Mouse (Mus musculus) C3H10T1/2 (cell line): Measurements from ENCODE around the gene Pax3. TPM values are rescaled to one million over a fixed set of nuclear protein-coding genes. Genes with fewer than 3 reads are reported as not detected.

ENCODE experiments used
- polyA plus RNA-seq, 2 experiments: library from polyadenylated mRNA; unstranded; fragments of >200 nt; fragmentation: generic; extraction: Trizol; gene quantifications; one replicate each; pipeline ENCODE4 v1.2.1; 2012; ENCODE audit warnings: missing spikeins in 2 of 2

Gene Pax3
- under 1 TPM; 0.01 to 0.06 TPM for polyA plus RNA-seq

DNA sequence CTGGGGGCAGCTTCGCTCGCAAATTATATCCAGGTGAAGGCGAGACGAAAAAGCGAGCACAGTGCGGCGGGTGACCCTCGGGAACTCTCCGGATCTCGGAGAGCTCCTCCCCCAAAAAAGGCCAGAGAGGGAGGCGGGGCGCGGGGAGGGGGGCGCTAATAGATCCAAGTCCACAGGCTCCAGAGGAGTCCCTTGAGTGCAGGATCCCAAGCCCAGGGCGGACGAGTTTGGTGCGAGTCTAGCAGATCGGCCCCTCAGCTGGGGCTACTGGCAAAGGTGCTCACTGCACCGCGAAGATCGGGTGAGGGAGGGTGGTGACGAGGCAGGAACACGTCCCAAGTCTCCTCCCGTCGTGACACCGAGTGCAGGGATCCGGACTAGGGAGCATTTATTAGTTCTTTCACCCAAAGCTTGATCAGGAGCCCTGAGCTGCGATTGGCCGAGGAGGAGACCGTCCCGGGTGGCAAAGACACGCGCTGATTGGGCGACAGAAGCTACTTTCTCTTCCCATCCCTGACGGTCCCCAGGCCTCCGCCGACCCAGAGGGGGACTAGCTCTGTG is at the start of gene Pax3:
TSS of gene Pax3 (minus strand) at position 384 of the 561 bp plus-strand sequence.

Other genes starting within 250 kb of the Pax3 start
- under 1 TPM; 0.01 to 0.12 TPM for gene Sgpp2, start 113.2 kb upstream of the Pax3 start, polyA plus RNA-seq